Mouse (Mus musculus): ENCODE results near the gene H60b.
"Not testable (repeated sequence)": the region's sequence is repeated elsewhere in the genome, so short reads cannot be mapped to it uniquely, and the experiment has no call there.

H60b gene

GRCm38 (mm10) chr10:22270879-22271786 is 112.7 kb downstream of the H60b start:
- in situ Hi-C loops (cut with MseI, MboI), result not testable (repeated sequence)

DNA sequence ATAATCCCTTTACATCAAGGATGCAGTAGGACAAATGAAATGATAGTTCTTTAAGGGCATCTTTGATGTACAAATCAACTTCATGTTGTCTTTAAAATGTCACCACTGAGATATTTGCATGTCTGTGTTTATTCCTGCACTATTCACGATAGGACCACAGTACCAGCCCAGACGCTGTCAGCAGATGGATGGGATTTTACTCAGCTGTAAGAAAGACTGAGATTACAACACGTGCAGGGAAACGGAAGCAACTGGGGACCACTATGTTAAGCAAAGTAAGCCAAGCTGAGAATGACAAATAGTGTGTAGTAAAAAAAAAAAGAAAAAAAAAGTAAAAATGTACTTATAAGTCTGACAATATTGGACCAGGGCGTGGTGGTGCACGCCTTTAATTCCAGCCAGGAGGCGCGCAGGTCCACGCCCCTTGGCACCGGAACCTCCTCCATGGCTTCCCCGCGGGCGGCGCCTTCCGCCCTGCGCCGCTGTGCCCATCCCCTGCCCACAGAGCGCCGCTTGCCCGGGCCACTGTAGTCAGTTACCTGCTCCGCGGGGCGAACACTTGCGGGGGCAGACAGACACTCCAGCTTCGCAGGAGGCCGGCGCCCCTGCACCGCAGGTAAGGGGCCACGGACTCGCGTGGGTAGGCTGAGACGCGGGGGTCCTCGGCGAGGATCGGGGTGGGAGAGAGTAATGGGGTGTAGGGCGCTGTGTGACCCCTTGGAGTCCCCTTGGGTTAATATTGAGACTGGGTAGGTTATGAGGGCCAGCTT is 114.7 kb downstream of the H60b start:
- in situ Hi-C loops (cut with MseI, MboI), result not testable (repeated sequence)

DNA sequence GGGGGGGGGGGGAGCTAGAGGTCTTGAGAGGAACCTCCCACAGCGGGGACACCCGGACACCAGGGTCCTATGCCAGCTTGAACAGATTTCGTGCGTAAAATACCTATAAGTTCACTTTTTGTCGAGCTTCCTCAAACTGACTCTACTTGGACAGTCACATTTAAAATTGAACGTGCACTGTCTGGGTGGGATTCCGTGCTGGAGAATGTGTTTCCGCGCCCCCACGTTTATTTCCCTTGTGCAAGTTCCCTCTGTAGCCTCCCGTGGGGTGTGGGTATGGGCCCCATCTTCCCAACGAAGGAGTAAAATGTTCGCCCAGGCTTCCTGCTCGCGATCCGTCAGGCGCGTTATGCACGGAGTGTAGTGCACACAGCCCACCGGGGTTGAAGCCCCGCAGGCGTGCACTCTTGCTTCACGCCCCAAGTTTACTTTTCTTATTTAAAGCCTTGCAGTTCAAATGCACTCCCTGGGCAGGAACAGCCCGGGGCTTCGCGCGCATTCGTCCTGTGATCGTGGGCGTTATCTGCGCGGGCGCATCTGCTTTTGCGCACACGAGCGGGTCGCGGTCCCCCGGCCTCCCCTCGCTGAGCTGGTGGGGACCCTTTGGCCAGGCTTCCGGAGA is 115.4 kb downstream of the H60b start:
- in situ Hi-C loops (cut with MseI, MboI), result no loop called here

- in situ Hi-C loops (cut with MseI, MboI), result no loop called here
These were observed 116.2 kb downstream of the H60b start for GRCm38 (mm10) chr10:22274445-22275057.

DNA sequence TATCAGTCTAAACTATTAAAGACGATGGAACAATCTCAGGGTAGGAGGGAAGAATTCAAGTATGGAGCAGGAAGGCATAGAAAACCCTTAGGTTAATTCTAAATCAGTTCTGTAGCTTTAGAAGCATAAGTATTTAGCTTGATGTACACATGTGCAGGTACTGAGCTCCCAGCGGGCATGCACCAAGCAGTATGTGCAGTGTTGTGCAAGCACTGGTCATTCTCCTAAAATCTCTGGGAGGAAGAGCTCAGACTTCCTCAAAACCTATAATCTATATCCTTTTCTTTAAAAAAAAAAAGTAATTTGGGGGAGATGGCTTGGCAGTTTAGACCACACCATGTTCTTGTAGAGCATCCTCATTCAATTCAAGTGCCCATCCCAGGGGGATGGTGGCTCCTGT is 120.1 kb downstream of the H60b start:
- in situ Hi-C loops (cut with MseI, MboI), result not testable (repeated sequence)

DNA sequence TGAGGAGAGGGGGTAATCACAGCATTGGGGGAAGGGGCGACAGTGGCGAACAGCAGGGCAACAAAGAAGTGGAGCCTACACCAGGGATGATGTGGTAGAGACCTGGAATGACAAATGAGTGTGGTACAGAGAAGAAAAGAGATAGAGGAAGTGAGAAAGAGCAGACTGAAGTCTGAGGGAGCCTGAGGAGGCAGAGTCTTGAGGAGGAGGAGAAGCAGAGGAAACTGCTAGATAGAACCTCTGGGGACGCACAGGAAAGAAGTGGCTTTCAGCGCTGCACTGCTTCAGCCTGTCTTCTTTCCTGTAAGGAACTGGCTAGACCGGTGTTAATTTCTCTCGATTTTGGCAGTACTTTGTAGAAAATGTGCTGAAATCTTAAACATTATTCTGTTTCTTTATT is 124.4 kb downstream of the H60b start:
- in situ Hi-C loops (cut with MseI, MboI), result no loop called here

DNA sequence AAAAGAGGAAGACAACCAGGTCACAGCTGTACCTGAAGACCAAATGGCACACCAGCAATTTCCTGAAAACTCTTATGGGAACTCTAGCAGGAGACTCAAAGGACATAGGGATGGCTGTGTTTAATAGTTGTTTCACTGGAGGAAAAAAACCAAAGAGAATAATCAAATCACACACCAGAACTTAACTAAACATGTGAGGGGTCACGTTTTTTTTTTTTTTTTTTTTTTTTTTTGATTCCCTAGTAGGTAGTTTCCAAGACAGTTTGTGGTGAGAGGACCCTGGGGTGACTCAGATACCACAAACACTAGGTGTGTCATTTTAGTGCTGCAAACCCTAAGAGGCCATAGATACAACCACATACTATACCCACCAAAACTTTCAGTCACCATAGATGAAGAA is 137.3 kb downstream of the H60b start:
- in situ Hi-C loops (cut with MseI, MboI), result no loop called here

DNA sequence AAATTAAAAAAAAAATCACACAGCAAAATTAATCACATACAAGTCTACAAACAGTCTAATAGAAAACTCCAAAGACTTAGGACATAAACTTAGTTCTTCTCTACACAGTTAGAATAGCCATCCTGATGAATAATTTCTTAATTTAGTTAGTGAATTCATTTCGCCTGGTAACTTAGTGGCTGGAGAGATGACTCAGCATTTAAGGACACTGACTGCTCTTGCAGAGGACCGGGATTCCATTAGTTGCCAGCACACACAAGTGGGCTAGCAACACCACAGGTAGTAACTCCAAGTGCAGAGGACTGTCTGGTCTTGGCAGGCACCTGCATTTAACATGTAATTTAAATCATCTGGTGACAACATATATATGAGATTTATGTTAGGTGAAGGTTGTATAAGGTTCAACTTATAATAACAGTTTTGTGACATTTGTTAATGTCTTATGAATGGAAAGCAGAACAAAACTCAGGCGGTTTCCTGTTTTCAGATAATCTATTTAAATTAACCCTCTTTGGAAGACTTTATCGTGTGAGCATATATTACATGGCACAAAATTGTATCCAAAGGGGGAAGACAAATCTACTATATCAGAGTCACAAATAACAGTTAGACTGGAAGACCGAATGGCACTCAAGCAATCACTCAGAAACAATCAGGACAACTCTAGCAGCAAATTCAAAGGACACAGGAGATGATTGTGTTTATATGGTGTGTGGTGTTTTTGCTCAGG is 138.8 kb downstream of the H60b start:
- in situ Hi-C loops (cut with MseI, MboI), result no loop called here

GRCm38 (mm10) chr10:22297766-22298461 is 139.5 kb downstream of the H60b start:
- in situ Hi-C loops (cut with MseI, MboI), result no loop called here

- in situ Hi-C loops (cut with MseI, MboI), result no loop called here
These were observed 140.9 kb downstream of the H60b start for GRCm38 (mm10) chr10:22299324-22299723.

DNA sequence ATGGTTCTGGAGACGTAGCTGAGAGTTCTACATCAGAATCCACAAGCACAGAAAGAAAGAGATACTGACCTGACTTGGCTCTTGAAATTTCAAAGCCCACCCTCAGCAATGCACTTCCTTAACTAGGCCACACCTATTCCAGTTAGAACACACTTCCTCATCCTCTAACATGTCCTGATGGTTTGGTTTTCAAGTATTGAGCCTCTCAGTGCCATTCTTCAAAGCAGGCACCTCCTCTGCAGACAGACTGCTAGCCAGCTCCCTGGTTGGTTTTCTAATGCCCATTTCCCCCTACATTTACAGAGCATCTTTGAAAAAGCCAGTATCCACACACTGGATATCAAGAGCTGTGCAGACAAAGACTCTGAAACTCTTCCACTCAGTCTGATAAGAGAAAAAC is 143.3 kb downstream of the H60b start:
- in situ Hi-C loops (cut with MseI, MboI), result no loop called here

DNA sequence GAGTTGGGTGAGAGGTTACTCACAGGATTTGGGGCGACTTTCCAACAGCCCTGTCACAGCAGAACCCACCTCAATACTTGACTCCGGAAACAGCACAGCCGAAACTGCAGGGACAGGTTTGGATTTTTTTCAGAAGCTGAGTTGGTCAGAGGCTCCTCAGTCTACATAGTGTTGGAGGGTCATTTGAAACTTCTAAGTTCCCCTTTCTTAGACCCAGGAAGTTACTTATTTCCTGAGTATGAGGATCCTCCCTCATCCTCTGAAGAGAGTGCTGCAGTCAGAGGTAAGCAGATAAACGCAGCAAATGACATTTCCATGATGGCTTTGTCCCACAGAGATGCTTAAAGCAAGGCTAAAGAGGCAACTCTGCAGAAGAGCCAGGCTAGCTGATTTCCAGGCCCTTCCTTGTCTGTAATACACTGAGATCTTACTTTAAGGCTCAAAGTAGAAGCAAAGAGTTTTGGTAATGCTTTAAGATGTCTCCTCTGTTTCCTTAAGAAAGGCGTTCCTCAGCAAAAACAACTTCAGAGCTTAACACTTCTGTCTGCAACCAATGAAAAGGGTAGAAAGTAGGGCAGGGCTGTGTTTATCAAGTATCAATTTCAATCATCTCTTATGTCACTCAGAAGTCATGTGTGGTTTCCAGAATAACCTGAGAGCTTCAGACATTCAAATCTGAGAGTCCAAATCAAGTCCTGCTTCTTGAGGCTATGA is 144.1 kb downstream of the H60b start:
- in situ Hi-C loops (cut with MseI, MboI), result no loop called here

- in situ Hi-C loops (cut with MseI, MboI), result no loop called here
These were observed 145.3 kb downstream of the H60b start for GRCm38 (mm10) chr10:22303736-22304135.

- in situ Hi-C loops (cut with MseI, MboI), result no loop called here
These were observed 147.4 kb downstream of the H60b start for GRCm38 (mm10) chr10:22305801-22306200.

DNA sequence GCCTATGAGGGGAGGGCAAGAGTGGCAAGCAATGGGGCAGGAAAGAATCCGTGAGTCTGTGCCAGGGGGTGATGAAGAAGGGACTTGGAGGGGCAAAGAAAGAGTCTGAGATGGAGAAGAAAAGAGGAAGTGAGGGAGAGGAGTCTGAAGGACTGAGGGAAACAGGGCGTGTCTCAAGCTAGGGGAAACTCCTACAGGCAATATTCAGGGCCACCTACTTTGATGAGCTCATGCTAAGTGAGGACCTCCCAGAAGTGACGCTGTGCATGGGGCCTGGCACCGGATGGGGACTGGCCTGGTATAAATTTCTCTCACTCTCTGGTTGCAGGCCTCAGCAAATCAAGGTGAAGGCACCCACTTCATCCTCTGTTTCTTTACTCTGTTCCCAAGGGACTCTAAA is 148.1 kb downstream of the H60b start:
- in situ Hi-C loops (cut with MseI, MboI), result no loop called here

- in situ Hi-C loops (cut with MseI, MboI), result no loop called here
These were observed 149.8 kb downstream of the H60b start for GRCm38 (mm10) chr10:22308221-22308620.

GRCm38 (mm10) chr10:22322858-22323257 is 164.5 kb downstream of the H60b start:
- in situ Hi-C loops (cut with MseI, MboI), result no loop called here

Measured in mouse trophoblast stem cell (cell line).